Mouse (Mus musculus): ENCODE results near the gene Vav3.

DNA sequence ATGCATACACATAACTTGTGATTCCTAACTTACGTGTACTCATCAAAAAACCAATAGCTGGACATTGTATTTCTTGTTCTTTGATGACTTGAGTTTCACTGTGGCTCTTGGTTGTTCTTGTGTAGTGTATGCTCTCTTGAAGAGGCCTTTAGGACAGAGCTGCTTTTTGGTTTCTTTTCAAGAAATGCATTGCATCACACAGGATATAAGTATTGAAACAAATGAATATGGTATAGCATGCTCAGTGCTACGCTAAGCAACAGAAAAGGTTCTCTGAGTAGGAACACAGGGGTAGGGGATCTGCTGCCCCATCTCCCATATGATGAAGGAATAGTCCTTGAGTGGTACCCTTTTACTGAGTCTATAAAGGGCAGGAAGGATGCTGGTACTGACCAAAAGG lies 98.1 kb downstream of the Vav3 start:
- no peak for TF ChIP-seq CTCF (IDR thresholded peaks at IDR 0.05; ENCODE audit: low read depth, low read length)
- no peak for TF ChIP-seq POLR2A (IDR thresholded peaks at IDR 0.05; ENCODE audit: insufficient read depth, low read length)
